Mouse (Mus musculus) mature B cell (primary cell): ENCODE measurements around the gene Trp53tg5.

Experiments
- in situ Hi-C: fragments of 300-500 bp; cut with MboI; formaldehyde crosslinking; loops from 2 replicates; pipeline ENCODE4 v1.14.3; 2019

Trp53tg5 gene

GRCm38 (mm10) chr2:164433278-164433895 is 40.1 kb downstream of the Trp53tg5 start:
- in situ Hi-C loops = no loop called here

DNA sequence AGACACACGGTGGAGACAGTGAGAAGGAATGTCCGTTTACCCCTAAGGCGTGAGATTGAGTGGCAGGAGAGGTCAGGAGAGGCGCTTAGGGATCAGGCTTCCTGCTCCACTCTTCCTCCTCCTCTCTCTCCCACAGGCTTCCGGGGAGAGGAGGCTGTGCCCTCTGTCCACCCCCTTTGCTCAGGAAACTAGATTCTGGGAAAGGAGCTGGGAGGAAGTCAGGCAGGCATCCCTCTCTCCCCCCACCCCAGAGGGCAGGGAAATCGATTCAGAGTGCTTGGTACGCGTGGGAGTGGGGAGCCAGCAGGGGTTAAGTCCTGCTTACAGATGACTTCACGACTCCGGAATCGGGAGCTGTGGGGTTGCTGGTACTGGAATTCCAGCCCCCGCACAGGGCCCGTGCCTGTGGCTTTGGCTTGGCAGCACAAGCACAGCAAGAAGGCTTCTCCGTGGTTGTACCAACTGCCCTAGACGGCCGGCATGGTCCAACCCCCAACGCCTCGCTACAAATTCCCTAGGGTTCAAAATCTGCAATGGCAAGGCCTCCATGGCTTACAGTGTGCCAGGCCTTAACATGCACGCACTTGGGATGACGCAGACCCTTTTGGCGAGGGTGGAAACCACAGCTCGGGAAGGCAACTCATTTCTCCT is 40.9 kb downstream of the Trp53tg5 start:
- in situ Hi-C loops = no loop called here

DNA sequence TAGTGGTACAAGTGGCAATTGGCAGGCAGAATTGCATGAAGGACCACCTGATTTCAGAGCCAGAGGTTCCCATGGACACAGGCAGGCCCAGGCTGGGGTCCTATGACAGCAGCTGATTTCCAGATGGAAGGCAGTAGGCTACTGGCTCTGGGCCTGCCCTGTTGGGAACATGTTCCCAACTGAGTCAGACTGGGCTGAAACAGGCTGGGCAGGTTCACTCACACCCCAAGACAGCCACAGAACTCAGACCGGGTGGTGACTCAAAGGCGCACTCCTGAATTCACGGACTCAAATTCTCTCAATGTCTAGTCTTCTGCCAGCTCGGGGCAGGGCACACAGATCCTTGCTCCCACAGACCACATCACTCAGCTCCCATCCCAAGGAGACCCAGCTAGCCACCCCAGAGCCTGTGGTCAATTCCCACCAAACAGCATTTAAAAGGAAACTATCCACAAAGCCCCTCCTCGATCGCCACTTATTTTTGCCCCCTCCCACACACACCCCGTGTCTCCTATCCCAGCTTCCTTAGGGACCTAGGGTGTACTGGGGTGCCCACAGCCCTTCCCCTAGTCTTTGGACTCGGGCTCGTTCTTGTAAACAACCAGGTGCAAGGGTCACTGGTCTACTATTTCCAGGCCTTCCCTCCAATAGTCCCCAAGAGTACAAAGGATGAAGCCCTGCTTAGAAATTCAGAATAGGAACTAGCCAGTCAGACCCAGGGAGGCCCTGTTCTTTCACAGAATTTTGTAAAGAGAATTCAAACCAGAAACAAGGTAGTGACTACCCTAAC is 41.7 kb downstream of the Trp53tg5 start:
- in situ Hi-C loops = no loop called here

DNA sequence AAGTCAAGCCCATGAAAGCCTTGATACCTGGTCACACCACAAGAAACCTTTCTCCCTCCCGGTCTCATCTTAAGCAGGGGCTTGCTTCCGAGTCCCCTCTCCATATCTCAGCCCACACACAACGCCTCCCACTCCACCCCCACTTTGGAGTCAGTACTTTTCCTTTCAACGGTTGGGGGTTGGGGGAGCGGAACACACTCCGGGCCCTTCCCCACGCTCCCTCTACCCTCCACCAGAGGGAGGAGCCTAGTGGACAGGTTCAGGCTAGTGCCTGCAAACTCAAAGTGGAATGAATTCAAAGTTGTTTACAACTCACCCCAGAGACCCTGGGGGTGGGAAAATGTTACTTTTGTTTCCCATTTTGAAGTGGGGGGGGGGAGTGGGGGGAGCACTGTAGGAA is 42.8 kb downstream of the Trp53tg5 start:
- in situ Hi-C loops = no loop called here

DNA sequence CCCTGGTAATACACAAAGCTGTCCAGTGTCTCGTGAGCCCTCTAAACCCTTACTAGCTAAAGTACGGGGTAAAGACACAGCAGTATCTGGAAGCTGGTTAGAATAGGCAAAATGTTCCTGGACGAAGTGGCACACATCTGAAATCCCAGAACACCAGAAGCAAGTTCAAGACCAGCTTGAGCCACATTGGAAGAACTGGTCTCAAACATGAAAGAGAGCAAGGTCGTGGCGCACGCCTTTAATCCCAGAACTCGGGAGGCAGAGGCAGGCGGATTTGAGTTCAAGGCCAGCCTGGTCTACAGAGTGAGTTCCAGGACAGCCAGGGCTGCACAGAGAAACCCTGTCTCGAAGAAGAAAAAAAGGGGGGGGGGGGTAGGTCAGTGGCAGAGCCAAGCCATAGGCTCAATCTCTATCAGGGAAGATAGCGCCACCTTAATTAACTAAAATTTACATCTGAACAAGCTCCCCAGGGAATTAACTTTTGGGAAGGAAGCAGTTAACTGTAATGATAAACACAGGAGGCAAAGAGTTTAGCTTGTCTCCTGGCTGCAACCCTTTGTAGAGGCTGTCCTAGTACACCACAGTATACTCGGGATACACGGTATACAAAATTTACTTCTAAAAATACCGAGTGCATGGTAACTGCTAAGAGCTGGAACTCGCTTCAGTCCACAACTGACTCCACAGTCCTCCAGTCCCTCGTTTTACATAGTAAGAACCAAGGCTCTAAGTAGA is 43.5 kb downstream of the Trp53tg5 start:
- in situ Hi-C loops = no loop called here

DNA sequence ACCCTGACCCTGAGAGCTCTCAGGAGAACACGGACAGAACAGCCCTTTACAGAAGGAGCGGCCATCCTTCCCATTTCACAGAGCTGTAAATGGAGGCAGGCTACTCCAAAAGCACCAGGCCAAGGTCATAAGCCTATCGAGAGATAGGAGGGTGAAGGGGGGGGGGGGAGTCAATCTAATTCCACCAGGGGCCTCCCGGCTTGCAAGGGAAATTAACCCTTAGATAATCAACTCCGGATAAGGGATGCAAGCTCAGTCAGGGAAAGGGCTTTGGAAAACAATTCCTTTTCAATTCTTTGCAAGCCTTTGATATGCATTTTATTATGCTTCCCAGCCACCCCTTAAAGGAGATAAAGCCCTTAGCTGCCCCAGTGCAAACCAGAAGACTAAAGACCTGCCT is 45.1 kb downstream of the Trp53tg5 start:
- in situ Hi-C loops = no loop called here

GRCm38 (mm10) chr2:164426952-164427351 is 46.6 kb downstream of the Trp53tg5 start:
- in situ Hi-C loops = no loop called here

DNA sequence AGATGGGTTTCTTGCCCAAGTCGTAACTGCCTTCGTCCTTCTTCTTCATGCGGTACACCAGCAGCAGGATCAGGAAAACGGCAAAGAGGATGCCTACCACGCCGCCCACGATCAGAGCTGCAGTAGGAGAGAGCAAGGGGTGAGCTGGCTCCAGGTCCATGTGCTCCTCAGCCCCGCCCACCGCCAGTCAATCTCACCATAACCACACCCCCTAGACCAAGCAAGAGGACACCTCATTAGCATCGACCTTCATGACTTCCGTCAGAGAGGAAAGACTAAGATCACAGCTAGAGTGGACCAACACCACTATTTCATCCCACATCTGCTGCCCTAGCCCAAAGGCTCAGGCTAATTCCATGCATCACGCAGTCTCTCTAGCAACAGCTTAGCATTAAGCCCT is 47.4 kb downstream of the Trp53tg5 start:
- in situ Hi-C loops = no loop called here

GRCm38 (mm10) chr2:164425401-164425800 is 48.1 kb downstream of the Trp53tg5 start:
- in situ Hi-C loops = no loop called here

GRCm38 (mm10) chr2:164424406-164424805 is 49.1 kb downstream of the Trp53tg5 start:
- in situ Hi-C loops = loop anchor here (25.0 kb wide), 1 partner anchor 313 kb away; the partner anchor contains the start of genes Dnttip1 and Wfdc3

- in situ Hi-C loops = loop anchor here (25.0 kb wide), 1 partner anchor 314 kb away; the partner anchor contains the start of genes Dnttip1 and Wfdc3
These were observed 50.1 kb downstream of the Trp53tg5 start for GRCm38 (mm10) chr2:164423464-164423863.

GRCm38 (mm10) chr2:164422675-164423393 is 50.7 kb downstream of the Trp53tg5 start:
- in situ Hi-C loops = loop anchor here (25.0 kb wide), 1 partner anchor 314 kb away; the partner anchor contains the start of genes Dnttip1 and Wfdc3

DNA sequence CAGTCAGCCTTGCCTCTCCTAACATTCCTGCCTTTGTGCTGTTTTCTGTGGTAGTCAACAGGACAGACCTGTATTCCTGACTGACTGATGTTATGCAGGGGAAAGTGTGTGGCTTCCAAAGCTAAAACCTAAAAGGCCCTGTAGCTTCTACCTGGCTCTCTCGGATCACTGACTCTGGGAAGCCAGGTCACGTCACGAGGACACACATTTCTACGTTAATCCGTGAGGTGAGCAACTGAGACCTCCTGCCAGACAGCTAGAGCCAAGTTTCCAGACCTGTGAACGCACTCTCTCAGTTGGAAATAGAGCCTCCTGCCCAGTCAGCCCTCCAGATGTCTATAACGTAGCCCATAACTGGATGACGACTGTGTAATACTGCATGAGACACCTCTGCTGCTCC is 51.5 kb downstream of the Trp53tg5 start:
- in situ Hi-C loops = loop anchor here (25.0 kb wide), 1 partner anchor 315 kb away; the partner anchor contains the start of genes Dnttip1 and Wfdc3

GRCm38 (mm10) chr2:164421306-164421705 is 52.2 kb downstream of the Trp53tg5 start:
- in situ Hi-C loops = loop anchor here (25.0 kb wide), 1 partner anchor 316 kb away; the partner anchor contains the start of genes Dnttip1 and Wfdc3
